Mouse (Mus musculus) spleen, adult 2 months (tissue): ENCODE measurements around the gene Arhgef26. TPM values are rescaled to one million over a fixed set of nuclear protein-coding genes. Genes with fewer than 3 reads are reported as not detected.

Experiments
- DNase-seq, 2 experiments: peaks; one replicate each; pipeline versions ENCODE4 v3.0.0 to v3.0.0-alpha.2; 2012 to 2021; ENCODE audit warnings: low spot score in 2 of 2, low read depth in 1 of 2
- H3K27ac ChIP-seq: fragments of 200-500 bp; 2 replicates; pipeline ENCODE4 v1.5.1; 2012; ENCODE audit warnings: low read length, inconsistent platforms; ENCODE audit not compliant: insufficient read depth
- H3K27me3 ChIP-seq: fragments of 200-500 bp; 2 replicates; pipeline ENCODE4 v1.6.1; 2012; ENCODE audit warnings: mild to moderate bottlenecking, moderate library complexity, low read length, inconsistent platforms; ENCODE audit not compliant: control insufficient read depth, insufficient read depth
- H3K36me3 ChIP-seq: fragments of 200-500 bp; 2 replicates; pipeline ENCODE4 v1.6.1; 2012; ENCODE audit warnings: mild to moderate bottlenecking, low read length, inconsistent platforms; ENCODE audit not compliant: control insufficient read depth, insufficient read depth
- H3K4me1 ChIP-seq: fragments of 200-500 bp; 2 replicates; pipeline ENCODE4 v1.6.1; 2011; ENCODE audit warnings: inconsistent platforms; ENCODE audit not compliant: control insufficient read depth, insufficient read depth, insufficient read length
- H3K4me3 ChIP-seq: fragments of 200-500 bp; 2 replicates; pipeline ENCODE4 v1.5.1; 2011; ENCODE audit warnings: mild to moderate bottlenecking, inconsistent platforms; ENCODE audit not compliant: insufficient read depth, insufficient read length; ENCODE audit errors: extremely low read depth
- CTCF ChIP-seq: fragments of 200-500 bp; IDR thresholded peaks from 2 replicates; pipeline ENCODE4 v1.5.1; 2011; ENCODE audit warnings: mild to moderate bottlenecking, inconsistent platforms; ENCODE audit not compliant: insufficient read depth, insufficient read length, insufficient replicate concordance; ENCODE audit errors: extremely low read depth
- POLR2A ChIP-seq: fragments of 200-500 bp; IDR thresholded peaks from 2 replicates; pipeline ENCODE4 v1.6.1; 2011; ENCODE audit warnings: low read depth, low read length, inconsistent platforms
- WGBS: fragments of 180-500 bp; shearing (Covaris S2); methylation state at CpG from one replicate; pipeline ENCODE4 v1.1.7; 2018; 5-methylcytosine and 5-hydroxymethylcytosine counted together
- polyA plus RNA-seq: library from polyadenylated mRNA; depleted of rRNA; stranded (reverse); fragments of >200 nt; gene quantifications from 2 replicates; pipeline ENCODE4 v1.2.3, GENCODE M21; 2012

The Arhgef26 gene
- polyA plus RNA-seq, 1 experiment, result 0.42 TPM

- TF ChIP-seq POLR2A, result no peak
- TF ChIP-seq CTCF, result no peak
- H3K36me3 ChIP-seq, result no peaks in the 10 kb centered on the region
- no peak overlapping the region for H3K27ac ChIP-seq
- no peaks in the 10 kb centered on the region for H3K4me1 ChIP-seq
- no peak for DNase-seq
- WGBS, result 83% methylated on average over 4 of the region's 4 CpGs
- H3K27me3 ChIP-seq, result no peaks in the 10 kb centered on the region
- no peak overlapping the region for H3K4me3 ChIP-seq
Observed at GRCm38 (mm10) chr3:62352071-62352470, 13.9 kb downstream of the Arhgef26 start.

GRCm38 (mm10) chr3:62352876-62353275 is 14.7 kb downstream of the Arhgef26 start:
- 84% methylated on average over 4 of the region's 4 CpGs for WGBS
- Histone ChIP-seq H3K27ac (no peak overlapping the region), H3K27me3 (no peaks in the 10 kb centered on the region), H3K4me3 (no peak overlapping the region), H3K4me1 (no peaks in the 10 kb centered on the region), H3K36me3 (no peaks in the 10 kb centered on the region)
- no peak for DNase-seq
- TF ChIP-seq POLR2A, result no peak
- no peak for TF ChIP-seq CTCF

- 84% methylated on average over 5 of the region's 5 CpGs for WGBS
- Histone ChIP-seq H3K4me3 (no peak overlapping the region), H3K27ac (no peak overlapping the region), H3K36me3 (no peaks in the 10 kb centered on the region), H3K4me1 (no peaks in the 10 kb centered on the region), H3K27me3 (no peaks in the 10 kb centered on the region)
- TF ChIP-seq CTCF (no peak), POLR2A (no peak)
- DNase-seq, result no peak
Observed at GRCm38 (mm10) chr3:62367882-62368281, 29.7 kb downstream of the Arhgef26 start.

- Histone ChIP-seq H3K27ac (no peak overlapping the region), H3K27me3 (no peaks in the 10 kb centered on the region), H3K4me3 (no peak overlapping the region), H3K36me3 (no peaks in the 10 kb centered on the region), H3K4me1 (no peaks in the 10 kb centered on the region)
- WGBS, result 90% methylated on average over 2 of the region's 2 CpGs
- TF ChIP-seq CTCF (no peak), POLR2A (no peak)
- no peak for DNase-seq
Observed at GRCm38 (mm10) chr3:62372841-62373240, 34.7 kb downstream of the Arhgef26 start.

- H3K27ac ChIP-seq, result no peak overlapping the region
- no peaks in the 10 kb centered on the region for H3K27me3 ChIP-seq
- TF ChIP-seq POLR2A, result no peak
- TF ChIP-seq CTCF, result no peak
- WGBS, result 73% methylated on average over 4 of the region's 4 CpGs
- H3K4me3 ChIP-seq, result no peak overlapping the region
- H3K36me3 ChIP-seq, result no peaks in the 10 kb centered on the region
- DNase-seq, result no peak
- H3K4me1 ChIP-seq, result no peaks in the 10 kb centered on the region
Observed at GRCm38 (mm10) chr3:62374346-62374745, 36.2 kb downstream of the Arhgef26 start.

GRCm38 (mm10) chr3:62374831-62375230 is 36.7 kb downstream of the Arhgef26 start:
- Histone ChIP-seq H3K27me3 (no peaks in the 10 kb centered on the region), H3K36me3 (no peaks in the 10 kb centered on the region), H3K4me1 (no peaks in the 10 kb centered on the region), H3K27ac (no peak overlapping the region), H3K4me3 (no peak overlapping the region)
- no peak for TF ChIP-seq POLR2A
- no peak for TF ChIP-seq CTCF
- no peak for DNase-seq
- WGBS, result 60% methylated on average over 6 of the region's 6 CpGs

GRCm38 (mm10) chr3:62376719-62377118 is 38.6 kb downstream of the Arhgef26 start:
- no peak for DNase-seq
- Histone ChIP-seq H3K4me1 (no peaks in the 10 kb centered on the region), H3K27ac (no peak overlapping the region), H3K27me3 (no peaks in the 10 kb centered on the region), H3K36me3 (no peaks in the 10 kb centered on the region), H3K4me3 (no peak overlapping the region)
- TF ChIP-seq CTCF (no peak), POLR2A (no peak)
- 93% methylated on average over 2 of the region's 2 CpGs for WGBS

GRCm38 (mm10) chr3:62379946-62380345 is 41.8 kb downstream of the Arhgef26 start:
- TF ChIP-seq POLR2A (no peak), CTCF (no peak)
- H3K27me3 ChIP-seq, result no peaks in the 10 kb centered on the region
- no peaks in the 10 kb centered on the region for H3K4me1 ChIP-seq
- H3K4me3 ChIP-seq, result no peak overlapping the region
- DNase-seq, result no peak
- 83% methylated on average over 5 of the region's 5 CpGs for WGBS
- H3K36me3 ChIP-seq, result no peaks in the 10 kb centered on the region
- no peak overlapping the region for H3K27ac ChIP-seq
